In genomic region chr12:78001846-78002245, GRCm38 (mm10) we compare ENCODE assay signal across 12 mouse cellular contexts.
DNase-seq lines count a peak whose midpoint lies in the region; ATAC-seq lines count a peak whose summit lies in the region.
"Had no signal": no experiment of that assay in that cellular context is flagged by ENCODE, and none has a peak within 500 bp of the region (broad histone marks: within the 10 kb centered on the region; RNA-seq: fewer than 3 reads in every experiment).

No protein-coding gene starts in this region.

- H3K9ac ChIP-seq in lung, embryonic 15.5 days: no peak overlapping the region
- no peak overlapping the region for H3K9ac ChIP-seq in forebrain, embryonic 16.5 days (replicated peaks; ENCODE audit: low read depth, low read length)

- no peak overlapping the region for H3K27ac ChIP-seq in lung, embryonic 15.5 days
- no peak overlapping the region; the same call in 1 of the 2 replicates for H3K27ac ChIP-seq in forebrain, embryonic 16.5 days (ENCODE audit: low read length)
- H3K27ac ChIP-seq: heart, adult 2 months; macrophage had no signal

- no peak overlapping the region for H3K4me2 ChIP-seq in lung, embryonic 15.5 days
- H3K4me2 ChIP-seq in forebrain, embryonic 16.5 days (ENCODE audit: low read length): no peak overlapping the region

- H3K36me3 ChIP-seq in lung, embryonic 15.5 days: no peaks in the 10 kb centered on the region
- no peaks in the 10 kb centered on the region for H3K36me3 ChIP-seq in forebrain, embryonic 16.5 days (ENCODE audit: control insufficient read depth, insufficient read depth)

- peak; percentile 49; the same call in 1 of the 2 replicates for ATAC-seq in lung, embryonic 15.5 days (ENCODE audit: borderline replicate concordance, extremely low read depth, low FRiP score, low TSS enrichment)
- ATAC-seq in forebrain, embryonic 16.5 days: peak; percentile 97

- WGBS in lung, embryonic 15.5 days: 54% methylated on average over 9 of the region's 9 CpGs
- 54% methylated on average over 9 of the region's 9 CpGs for WGBS in forebrain, embryonic 16.5 days

- no peaks in the 10 kb centered on the region for H3K9me3 ChIP-seq in lung, embryonic 15.5 days
- no peaks in the 10 kb centered on the region for H3K9me3 ChIP-seq in forebrain, embryonic 16.5 days (ENCODE audit: control insufficient read depth, low read length)

- DNase-seq in lung, postnatal 36 days: no peak
- peak; percentile 55 to 66 for DNase-seq in layer of hippocampus, postnatal 10 days (ENCODE audit: low spot score in 2 of 2)
- peak; percentile 85 for DNase-seq in right cerebral cortex, postnatal 25 days
- no peak for DNase-seq in spleen, adult 18-20 months
- DNase-seq in gastrocnemius, postnatal 4 days (ENCODE audit: low spot score in 2 of 2): no peak
- DNase-seq in gastrocnemius, adult 18-20 months (ENCODE audit: low spot score): no peak
- DNase-seq: embryo, embryonic 11 days; heart, adult 2 months; kidney, adult 11 months had no signal

- H3K27me3 ChIP-seq in lung, embryonic 15.5 days: no peaks in the 10 kb centered on the region
- H3K27me3 ChIP-seq in forebrain, embryonic 16.5 days (replicated peaks; ENCODE audit: control insufficient read depth, insufficient read depth, low read length): no peaks in the 10 kb centered on the region

- H3K4me1 ChIP-seq in lung, embryonic 15.5 days: no peaks in the 10 kb centered on the region
- H3K4me1 ChIP-seq in forebrain, embryonic 16.5 days (replicated peaks; ENCODE audit: control insufficient read depth, insufficient read depth, low read length): 0 out of 2 replicates have a peak, but pooled peaks cover 3% of the 10 kb centered on the region

- no peak overlapping the region for H3K4me3 ChIP-seq in lung, embryonic 15.5 days
- no peak overlapping the region for H3K4me3 ChIP-seq in forebrain, embryonic 16.5 days (replicated peaks; ENCODE audit: low read length)
- H3K4me3 ChIP-seq: heart, adult 2 months had no signal

Comparison
In these comparisons a context has a peak if more than half of its experiments do, and no peak if none do; other contexts are left out.
1. DNase-seq: peak in layer of hippocampus, postnatal 10 days (2 of 2) and right cerebral cortex, postnatal 25 days (single experiment); none in lung, postnatal 36 days (single experiment), spleen, adult 18-20 months (0 of 2), gastrocnemius, postnatal 4 days (0 of 2) and gastrocnemius, adult 18-20 months (single experiment).